Mouse (Mus musculus) testis, adult 2 months (tissue): ENCODE measurements at regions not wholly inside any gene's neighbourhood (a gene's known extent, or its start where the extent isn't known, plus 50 kb on each side); places are given as distances from the start of the nearest gene placed in this dataset.

Experiments
- CTCF ChIP-seq: fragments of 200-500 bp; IDR thresholded peaks from 2 replicates; pipeline ENCODE4 v1.5.1; 2012; ENCODE audit warnings: low read depth, mild to moderate bottlenecking, inconsistent platforms, low read length, moderate library complexity; ENCODE audit not compliant: control insufficient read depth, insufficient read depth, insufficient replicate concordance
- POLR2A ChIP-seq: fragments of 200-500 bp; IDR thresholded peaks from 2 replicates; pipeline ENCODE4 v1.6.1; 2012; ENCODE audit warnings: low read depth, mild to moderate bottlenecking, inconsistent platforms, low read length, moderate library complexity; ENCODE audit not compliant: control insufficient read depth

DNA sequence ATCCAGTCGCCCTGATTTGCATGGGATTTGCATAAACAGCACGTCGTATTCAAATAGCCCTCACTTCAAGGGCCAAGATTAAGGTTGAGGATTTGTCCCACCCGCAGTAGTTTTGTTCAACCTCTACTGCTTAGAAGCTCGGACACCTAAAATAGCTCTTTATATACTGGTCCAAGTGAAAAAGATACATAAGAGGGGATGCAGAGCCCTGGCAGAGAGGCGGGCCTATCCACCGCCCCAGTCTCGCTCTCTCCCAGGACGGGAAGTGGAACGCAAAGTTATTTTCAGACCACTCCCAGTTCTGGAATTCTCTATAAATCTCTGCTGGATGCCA, 58.4 kb downstream of the Sox9 start:
- no peak for TF ChIP-seq POLR2A
- TF ChIP-seq CTCF, result no peak
